Comparison of ENCODE assay signal across 15 mouse cellular contexts in the genomic region with DNA sequence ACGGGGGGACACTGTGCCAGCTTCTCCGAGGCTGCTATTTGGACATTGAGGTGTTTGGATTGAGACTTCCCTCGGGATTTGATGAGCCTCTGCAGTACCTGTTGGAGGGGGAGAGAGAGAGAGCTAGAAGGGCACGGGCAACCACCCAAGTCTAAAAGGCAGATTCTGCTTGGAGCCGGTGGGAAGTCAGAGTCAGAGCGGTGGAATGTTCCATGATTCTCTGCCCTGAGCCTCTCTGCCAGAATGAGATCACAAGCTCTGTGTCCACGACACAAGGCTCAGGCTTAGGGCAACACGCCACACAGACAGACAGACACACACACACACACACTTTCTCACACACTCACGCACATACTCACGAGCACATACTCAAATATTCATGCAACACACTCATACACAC. TPM values are rescaled to one million over a fixed set of nuclear protein-coding genes. Genes with fewer than 3 reads are reported as not detected.
DNase-seq lines count a peak whose midpoint lies in the region; ATAC-seq and TF ChIP-seq lines count a peak whose summit lies in the region.
"Had no signal": no experiment of that assay in that cellular context is flagged by ENCODE, and none has a peak within 500 bp of the region (broad histone marks: within the 10 kb centered on the region; RNA-seq: fewer than 3 reads in every experiment).

No protein-coding gene starts in this region.

- H3K4me2 ChIP-seq in forebrain, embryonic 11.5 days (ENCODE audit: low read depth, low read length, severe bottlenecking) = no peak overlapping the region
- H3K4me2 ChIP-seq in hindbrain, embryonic 16.5 days (ENCODE audit: low read length) = no peak overlapping the region
- H3K4me2 ChIP-seq: hindbrain, embryonic 12.5 days; lung, embryonic 14.5 days had no signal

- no peak for DNase-seq in left cerebral cortex, adult 2 months (ENCODE audit: extremely low spot score in 1 of 2, low spot score in 2 of 2)
- no peak for DNase-seq in left cerebral cortex, adult 18-20 months (ENCODE audit: low spot score in 2 of 2)
- peak; percentile 58 for DNase-seq in adipocyte (ENCODE audit: low spot score)
- peak; percentile 46 to 62 for DNase-seq in gastrocnemius, adult 8-10 months (ENCODE audit: low spot score in 2 of 2)
- peak; percentile 52 to 58 for DNase-seq in heart, postnatal 36 days
- no peak for DNase-seq in ovary, adult 18-20 months (ENCODE audit: low spot score)
- no peak for DNase-seq in forebrain, embryonic 11.5 days (ENCODE audit: low spot score)
- DNase-seq: kidney, adult 9 months; lung, embryonic 14.5 days; spleen, adult 18-20 months had no signal

- no peak overlapping the region for H3K4me3 ChIP-seq in left cerebral cortex, adult 2 months
- H3K4me3 ChIP-seq in forebrain, embryonic 11.5 days (ENCODE audit: low read depth, low read length) = no peak overlapping the region
- H3K4me3 ChIP-seq in hindbrain, embryonic 16.5 days (ENCODE audit: low read length) = no peak overlapping the region
- H3K4me3 ChIP-seq: erythroblast, embryonic 14.5 days; hindbrain, embryonic 12.5 days; myocyte had no signal

- intact Hi-C loops in left cerebral cortex, adult 2 months (cut with DNase I) = no loop called here
- intact Hi-C loops in heart, postnatal 36 days (cut with DNase I) = no loop called here

- WGBS in forebrain, embryonic 11.5 days = 85% methylated on average over 10 of the region's 10 CpGs
- WGBS in hindbrain, embryonic 16.5 days = 87% methylated on average over 10 of the region's 10 CpGs

- H3K36me3 ChIP-seq in forebrain, embryonic 11.5 days (ENCODE audit: control insufficient read depth, insufficient read depth, low read length) = no peaks in the 10 kb centered on the region; the same call in 1 of the 2 replicates
- peaks cover 39% of the 10 kb centered on the region for H3K36me3 ChIP-seq in hindbrain, embryonic 16.5 days (ENCODE audit: control insufficient read depth, insufficient read depth, low read length)

- H3K9ac ChIP-seq in forebrain, embryonic 11.5 days (ENCODE audit: low read length) = no peak overlapping the region
- H3K9ac ChIP-seq in hindbrain, embryonic 16.5 days (ENCODE audit: low read depth, low read length) = no peak overlapping the region
- H3K9ac ChIP-seq: hindbrain, embryonic 12.5 days; lung, embryonic 14.5 days had no signal

- peaks cover 4% of the 10 kb centered on the region for H3K27me3 ChIP-seq in forebrain, embryonic 11.5 days (ENCODE audit: control insufficient read depth, insufficient read depth, low read length)
- H3K27me3 ChIP-seq in hindbrain, embryonic 16.5 days (replicated peaks; ENCODE audit: control insufficient read depth, insufficient read depth, low read length) = no peaks in the 10 kb centered on the region

- H3K4me1 ChIP-seq in forebrain, embryonic 11.5 days (replicated peaks; ENCODE audit: control insufficient read depth, insufficient read depth, low read length) = peaks cover 18% of the 10 kb centered on the region
- peaks cover 3% of the 10 kb centered on the region for H3K4me1 ChIP-seq in hindbrain, embryonic 16.5 days (ENCODE audit: control insufficient read depth, insufficient read depth, low read depth, low read length)

- H3K9me3 ChIP-seq in forebrain, embryonic 11.5 days (ENCODE audit: control insufficient read depth, low read length) = no peaks in the 10 kb centered on the region
- H3K9me3 ChIP-seq in hindbrain, embryonic 16.5 days (ENCODE audit: control insufficient read depth, low read length) = no peaks in the 10 kb centered on the region
- H3K9me3 ChIP-seq: hindbrain, embryonic 12.5 days had no signal

- no peak for TF ChIP-seq CTCF in left cerebral cortex, adult 2 months (IDR thresholded peaks at IDR 0.05)

- peak overlapping the region; percentile 19; the same call in 1 of the 2 replicates for H3K27ac ChIP-seq in left cerebral cortex, adult 2 months
- H3K27ac ChIP-seq in forebrain, embryonic 11.5 days (ENCODE audit: low read depth, low read length) = no peak overlapping the region
- no peak overlapping the region for H3K27ac ChIP-seq in hindbrain, embryonic 16.5 days (ENCODE audit: low read depth, low read length)
- H3K27ac ChIP-seq: hindbrain, embryonic 12.5 days had no signal

- ATAC-seq in forebrain, embryonic 11.5 days (replicated peaks; ENCODE audit: low FRiP score) = no peak
- no peak for ATAC-seq in hindbrain, embryonic 16.5 days

RNA-seq across cellular contexts. Expression of a gene that starts 9.7 kb away (rescaled TPM):
- 1 to 10 TPM; 1.2 TPM for total RNA-seq in left cerebral cortex, adult 2 months (2021)
- 1 to 10 TPM; 1.4 to 1.9 TPM for total RNA-seq in left cerebral cortex, adult 18-20 months (2021)
- under 1 TPM in 2 of 4 experiments, not detected in 2; 0.18 to 0.19 TPM for total RNA-seq in gastrocnemius, adult 8-10 months (2022)
- under 1 TPM; 0.65 to 0.80 TPM for total RNA-seq in heart, postnatal 36 days (2021)
- 10.4 and 12.3 TPM in 2 replicates for polyA plus RNA-seq in forebrain, embryonic 11.5 days (2014; fragmentation: Nextera tagmentation; extraction: Ambion mirVana)
- polyA plus RNA-seq in hindbrain, embryonic 16.5 days (2015; fragmentation: Nextera tagmentation; extraction: Ambion mirVana) = 7.3 and 7.6 TPM in 2 replicates
- polyA plus RNA-seq: erythroblast, embryonic 14.5 days had no signal

RNA-seq across cellular contexts. Expression of a gene that starts 17.1 kb away (rescaled TPM):
- 100 to 1,000 TPM; 150 to 170 TPM for total RNA-seq in left cerebral cortex, adult 2 months (2021)
- total RNA-seq in left cerebral cortex, adult 18-20 months (2021) = 100 to 1,000 TPM; 154 to 170 TPM
- 100 to 1,000 TPM; 172 to 203 (median 187) TPM for total RNA-seq in gastrocnemius, adult 8-10 months (2022)
- total RNA-seq in heart, postnatal 36 days (2021) = 1 to 10 TPM; 6.1 to 6.2 TPM
- 9.6 and 11.1 TPM in 2 replicates for polyA plus RNA-seq in forebrain, embryonic 11.5 days (2014; fragmentation: Nextera tagmentation; extraction: Ambion mirVana)
- 59.6 and 69.0 TPM in 2 replicates for polyA plus RNA-seq in hindbrain, embryonic 16.5 days (2015; fragmentation: Nextera tagmentation; extraction: Ambion mirVana)
- total RNA-seq: common myeloid progenitor, adult 5-6 weeks had no signal

RNA-seq across cellular contexts. Expression of a gene that starts 19.4 kb away (rescaled TPM):
- 10 to 100 TPM; 35.2 to 37.1 TPM for total RNA-seq in left cerebral cortex, adult 2 months (2021)
- total RNA-seq in left cerebral cortex, adult 18-20 months (2021) = 10 to 100 TPM; 42.2 to 46.7 TPM
- 1 to 10 TPM; 1.3 to 3.4 (median 1.9) TPM for total RNA-seq in gastrocnemius, adult 8-10 months (2022)
- total RNA-seq in heart, postnatal 36 days (2021) = 1 to 10 TPM; 5.1 to 6.2 TPM
- 0.20 TPM in 1 of 2 replicates, not detected in the other for polyA plus RNA-seq in forebrain, embryonic 11.5 days (2014; fragmentation: Nextera tagmentation; extraction: Ambion mirVana)
- polyA plus RNA-seq in hindbrain, embryonic 16.5 days (2015; fragmentation: Nextera tagmentation; extraction: Ambion mirVana) = 2.1 and 2.8 TPM in 2 replicates

RNA-seq across cellular contexts. Expression of a gene that starts 20.8 kb away (rescaled TPM):
- total RNA-seq in left cerebral cortex, adult 2 months (2021) = 100 to 1,000 TPM; 560 to 591 TPM
- total RNA-seq in left cerebral cortex, adult 18-20 months (2021) = 100 to 1,000 TPM; 627 to 650 TPM
- 100 to 1,000 TPM; 364 to 479 (median 402) TPM for total RNA-seq in gastrocnemius, adult 8-10 months (2022)
- total RNA-seq in heart, postnatal 36 days (2021) = 100 to 1,000 TPM; 537 to 577 TPM
- polyA plus RNA-seq in forebrain, embryonic 11.5 days (2014; fragmentation: Nextera tagmentation; extraction: Ambion mirVana) = 897 and 919 TPM in 2 replicates
- 578 and 612 TPM in 2 replicates for polyA plus RNA-seq in hindbrain, embryonic 16.5 days (2015; fragmentation: Nextera tagmentation; extraction: Ambion mirVana)

RNA-seq across cellular contexts. Expression of a gene that starts 47.6 kb away (rescaled TPM):
- 10 to 100 TPM; 97.3 to 99.9 TPM for total RNA-seq in left cerebral cortex, adult 2 months (2021)
- 100 to 1,000 TPM in 1 of 2 experiments, 10 to 100 TPM in 1; 86.3 to 109 TPM for total RNA-seq in left cerebral cortex, adult 18-20 months (2021)
- total RNA-seq in gastrocnemius, adult 8-10 months (2022) = under 1 TPM in 2 of 4 experiments, not detected in 2; 0.11 to 0.70 TPM
- under 1 TPM in 1 of 2 experiments, not detected in 1; 0.17 TPM for total RNA-seq in heart, postnatal 36 days (2021)
- polyA plus RNA-seq in forebrain, embryonic 11.5 days (2014; fragmentation: Nextera tagmentation; extraction: Ambion mirVana) = 0.81 and 0.86 TPM in 2 replicates
- polyA plus RNA-seq in hindbrain, embryonic 16.5 days (2015; fragmentation: Nextera tagmentation; extraction: Ambion mirVana) = 7.9 and 9.8 TPM in 2 replicates
- total RNA-seq: common myeloid progenitor, adult 5-6 weeks had no signal
- polyA plus RNA-seq: erythroblast, embryonic 14.5 days had no signal

Comparison
In these comparisons a context has a peak if more than half of its experiments do, and no peak if none do; other contexts are left out.
1. DNase-seq: peak in adipocyte (single experiment), gastrocnemius, adult 8-10 months (2 of 2) and heart, postnatal 36 days (2 of 2); none in left cerebral cortex, adult 2 months (0 of 2), left cerebral cortex, adult 18-20 months (0 of 2), ovary, adult 18-20 months (single experiment) and forebrain, embryonic 11.5 days (single experiment).
2. RNA of a gene that starts 17.1 kb away (total RNA-seq): 172 to 203 TPM in gastrocnemius, adult 8-10 months, 150 to 170 TPM in left cerebral cortex, adult 2 months and 154 to 170 TPM in left cerebral cortex, adult 18-20 months; 6.1 to 6.2 TPM in heart, postnatal 36 days; every median in the first group is over 10 times any median in the second.
3. RNA of a gene that starts 19.4 kb away (total RNA-seq): 42.2 to 46.7 TPM in left cerebral cortex, adult 18-20 months and 35.2 to 37.1 TPM in left cerebral cortex, adult 2 months; 5.1 to 6.2 TPM in heart, postnatal 36 days and 1.3 to 3.4 TPM in gastrocnemius, adult 8-10 months; every median in the first group is over 4 times any median in the second.